Mouse (Mus musculus) forebrain, embryonic 15.5 days (tissue): ENCODE results near the gene Oard1. TPM values are rescaled to one million over a fixed set of nuclear protein-coding genes. Genes with fewer than 3 reads are reported as not detected.

Experiments used
- ATAC-seq: fragments of 200-750 bp; cut with Nextera tagmentation; replicated peaks from 2 replicates; pipeline ENCODE4 v1.8.0; 2017; ENCODE audit warnings: mild to moderate bottlenecking, moderate TSS enrichment, moderate library complexity
- H3K27ac ChIP-seq: fragments of 300-500 bp; sonication (generic); replicated peaks from 2 replicates; pipeline ENCODE4 v1.5.1; 2015; ENCODE audit warnings: mild to moderate bottlenecking, inconsistent platforms
- H3K27me3 ChIP-seq: fragments of 300-500 bp; sonication (generic); 2 replicates; pipeline ENCODE4 v1.6.1; 2015; ENCODE audit warnings: inconsistent platforms
- H3K36me3 ChIP-seq: fragments of 300-500 bp; sonication (generic); 2 replicates; pipeline ENCODE4 v1.6.1; 2015; ENCODE audit warnings: mild to moderate bottlenecking, inconsistent platforms
- H3K4me1 ChIP-seq: fragments of 300-500 bp; sonication (generic); 2 replicates; pipeline ENCODE4 v1.6.1; 2015; ENCODE audit warnings: inconsistent platforms
- H3K4me2 ChIP-seq: fragments of 300-500 bp; sonication (generic); replicated peaks from 2 replicates; pipeline ENCODE4 v1.6.1; 2015; ENCODE audit warnings: mild to moderate bottlenecking, inconsistent platforms
- H3K4me3 ChIP-seq: fragments of 300-500 bp; sonication (generic); 2 replicates; pipeline ENCODE4 v1.5.1; 2015; ENCODE audit warnings: mild to moderate bottlenecking, inconsistent platforms
- H3K9ac ChIP-seq: fragments of 300-500 bp; sonication (generic); replicated peaks from 2 replicates; pipeline ENCODE4 v1.6.1; 2015; ENCODE audit warnings: mild to moderate bottlenecking, inconsistent platforms
- H3K9me3 ChIP-seq: fragments of 300-500 bp; sonication (generic); 2 replicates; pipeline ENCODE4 v1.6.1; 2016; ENCODE audit warnings: inconsistent platforms
- WGBS: fragments of 180-500 bp; shearing (Covaris S2); methylation state at CpG from one replicate; pipeline ENCODE4 v1.1.7; 2015; ENCODE audit warnings: mixed read lengths; 5-methylcytosine and 5-hydroxymethylcytosine counted together
- polyA plus RNA-seq: library from polyadenylated mRNA; unstranded; fragments of >200 nt; fragmentation: Nextera tagmentation; extraction: Ambion mirVana; gene quantifications from 2 replicates; pipeline ENCODE4 v1.2.1, GENCODE M21; 2015

Gene Oard1
- polyA plus RNA-seq, 1 experiment from 2014 or later = 59.0 TPM

DNA sequence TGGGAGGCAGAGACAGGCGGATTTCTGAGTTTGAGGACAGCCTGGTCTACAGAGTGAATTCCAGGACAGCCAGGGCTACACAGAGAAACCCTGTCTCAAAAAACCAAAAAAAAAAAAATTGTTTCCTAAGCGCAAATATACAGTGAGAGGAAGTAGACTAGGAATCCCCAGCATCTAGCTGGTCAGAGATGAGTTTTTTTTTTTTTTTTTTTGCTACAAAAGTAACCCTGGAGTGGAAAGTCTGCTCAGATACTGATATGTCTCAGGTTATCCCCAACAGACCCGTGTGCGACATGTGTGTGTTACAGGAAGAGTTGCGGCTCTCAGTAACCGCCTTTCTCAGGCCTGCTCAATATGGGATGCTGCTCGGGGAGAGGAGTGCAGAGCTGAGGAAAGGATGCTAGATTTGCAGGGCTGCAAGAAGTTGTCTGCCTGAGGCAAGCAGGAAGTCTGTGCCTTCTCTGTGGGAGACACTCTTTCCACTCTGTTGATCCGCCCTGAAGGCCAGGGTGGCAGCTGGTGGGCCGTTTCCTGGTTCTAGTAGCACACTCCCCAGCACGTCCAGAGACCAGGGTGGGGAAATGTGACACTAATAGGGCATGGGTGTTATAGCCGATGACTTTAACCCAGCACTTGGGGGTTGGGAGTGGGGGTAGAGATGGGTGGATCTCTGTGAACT is 18.2 kb downstream of the Oard1 start:
- Histone ChIP-seq H3K4me3 (no peak overlapping the region), H3K4me2 (no peak overlapping the region), H3K9me3 (no peaks in the 10 kb centered on the region), H3K27me3 (no peaks in the 10 kb centered on the region), H3K9ac (no peak overlapping the region), H3K36me3 (no peaks in the 10 kb centered on the region), H3K4me1 (peaks cover 8% of the 10 kb centered on the region), H3K27ac (no peak overlapping the region)
- ATAC-seq = no peak
- WGBS = 76% methylated on average over 11 of the region's 11 CpGs

DNA sequence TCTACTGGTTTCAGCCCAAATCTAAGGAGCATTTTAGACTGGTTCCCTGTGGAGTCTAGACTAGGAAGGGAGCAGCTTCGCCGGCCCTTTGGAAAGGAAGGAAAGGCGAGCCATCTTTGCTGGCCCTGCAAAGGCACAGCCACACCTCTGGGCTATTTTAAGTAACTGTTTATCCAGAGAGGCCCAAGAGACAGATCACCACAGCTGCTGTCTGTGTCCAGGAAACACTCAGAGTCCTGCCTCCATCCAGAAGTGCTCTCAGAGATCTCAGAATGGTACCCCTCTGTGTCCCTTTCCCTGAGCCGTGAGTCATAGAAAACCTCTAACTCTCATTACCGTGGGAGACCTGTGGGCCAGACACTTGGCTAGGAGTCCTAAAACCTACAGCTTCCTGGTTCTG is 20.6 kb downstream of the Oard1 start:
- H3K4me1 ChIP-seq = peaks cover 10% of the 10 kb centered on the region
- no peaks in the 10 kb centered on the region for H3K9me3 ChIP-seq
- no peak overlapping the region for H3K4me3 ChIP-seq
- no peak overlapping the region for H3K4me2 ChIP-seq
- 72% methylated on average over 5 of the region's 5 CpGs for WGBS
- no peak overlapping the region for H3K27ac ChIP-seq
- no peaks in the 10 kb centered on the region for H3K36me3 ChIP-seq
- H3K27me3 ChIP-seq = no peaks in the 10 kb centered on the region
- no peak for ATAC-seq
- no peak overlapping the region for H3K9ac ChIP-seq

DNA sequence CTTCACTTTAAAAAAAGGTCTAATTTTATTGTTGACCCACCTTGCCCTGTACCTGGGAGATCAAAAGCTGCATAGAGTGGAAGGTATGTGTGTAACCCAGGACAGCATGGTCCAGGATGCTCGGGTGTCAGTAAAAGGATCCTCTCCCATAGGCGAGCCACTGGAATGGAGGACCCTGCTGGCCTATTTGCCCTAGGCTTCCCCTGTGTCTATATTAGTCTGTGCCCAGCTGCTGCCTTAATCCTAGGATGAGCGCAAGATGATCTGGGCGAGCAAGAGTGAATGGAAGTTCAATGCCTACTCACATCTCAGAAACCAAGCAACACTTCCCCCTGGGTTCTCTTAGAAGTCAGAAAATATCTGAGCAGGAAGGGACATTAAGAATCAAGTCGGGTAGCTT is 21.2 kb downstream of the Oard1 start:
- Histone ChIP-seq H3K4me1 (peaks cover 4% of the 10 kb centered on the region), H3K4me3 (no peak overlapping the region), H3K9ac (no peak overlapping the region), H3K36me3 (no peaks in the 10 kb centered on the region), H3K4me2 (no peak overlapping the region), H3K27ac (no peak overlapping the region), H3K9me3 (no peaks in the 10 kb centered on the region), H3K27me3 (no peaks in the 10 kb centered on the region)
- 84% methylated on average over 5 of the region's 5 CpGs for WGBS
- ATAC-seq = no peak

DNA sequence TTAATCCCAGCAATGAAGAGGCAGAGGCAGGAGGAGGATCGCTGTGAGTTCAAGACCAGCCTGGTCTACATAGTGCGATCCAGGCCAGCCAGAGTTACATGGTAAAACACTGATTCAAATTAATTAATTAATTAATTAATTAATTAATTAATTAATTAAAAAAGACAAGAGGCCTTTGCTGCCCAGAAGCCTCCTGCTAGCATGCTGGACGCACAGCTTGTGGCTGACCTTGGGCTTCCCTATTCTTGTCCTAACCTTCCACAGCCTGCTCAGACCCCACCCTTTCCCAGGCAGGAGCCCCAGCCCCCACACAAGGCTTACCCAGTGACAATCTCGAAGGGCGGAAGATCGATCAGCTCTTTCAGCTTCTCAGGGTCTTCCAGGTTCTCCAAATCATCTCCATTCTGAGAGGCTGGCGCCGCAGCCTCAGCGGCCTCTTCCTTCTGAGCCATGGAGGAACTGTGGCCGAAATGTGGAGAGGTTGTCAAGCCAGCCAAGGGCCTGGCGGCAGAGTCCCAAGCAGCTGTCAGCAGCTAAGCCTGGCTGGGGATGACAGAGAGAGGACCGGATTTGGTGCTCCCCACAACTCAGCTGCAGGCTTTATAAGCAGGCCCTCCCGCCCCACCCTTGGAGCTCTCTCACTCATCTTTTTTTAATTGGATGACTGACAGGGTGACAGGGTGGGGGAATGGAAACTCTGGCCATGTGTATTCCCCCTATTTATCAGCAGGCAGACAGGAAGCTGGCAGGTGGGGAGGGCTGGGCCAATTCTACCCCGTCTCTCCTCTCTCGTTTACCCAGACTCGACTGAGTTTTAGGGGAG is 22.6 kb downstream of the Oard1 start, which contains the start of gene Apobec2:
TSS of gene Apobec2 (minus strand) at position 773 of the 823 bp plus-strand sequence.
- no peak within 1 kb of the TSS for H3K4me2 ChIP-seq
- H3K4me1 ChIP-seq = peaks cover 5% of the 10 kb centered on the region; the same call in 1 of the 2 replicates
- H3K27ac ChIP-seq = no peak within 1 kb of the TSS
- H3K27me3 ChIP-seq = no peaks in the 10 kb centered on the region
- no peak within 1 kb of the TSS for H3K4me3 ChIP-seq
- 65% methylated on average over 16 of the region's 16 CpGs for WGBS
- no peak within 1 kb of the TSS for H3K9ac ChIP-seq
- ATAC-seq = no peak
- H3K36me3 ChIP-seq = no peaks in the 10 kb centered on the region
- H3K9me3 ChIP-seq = no peaks in the 10 kb centered on the region

DNA sequence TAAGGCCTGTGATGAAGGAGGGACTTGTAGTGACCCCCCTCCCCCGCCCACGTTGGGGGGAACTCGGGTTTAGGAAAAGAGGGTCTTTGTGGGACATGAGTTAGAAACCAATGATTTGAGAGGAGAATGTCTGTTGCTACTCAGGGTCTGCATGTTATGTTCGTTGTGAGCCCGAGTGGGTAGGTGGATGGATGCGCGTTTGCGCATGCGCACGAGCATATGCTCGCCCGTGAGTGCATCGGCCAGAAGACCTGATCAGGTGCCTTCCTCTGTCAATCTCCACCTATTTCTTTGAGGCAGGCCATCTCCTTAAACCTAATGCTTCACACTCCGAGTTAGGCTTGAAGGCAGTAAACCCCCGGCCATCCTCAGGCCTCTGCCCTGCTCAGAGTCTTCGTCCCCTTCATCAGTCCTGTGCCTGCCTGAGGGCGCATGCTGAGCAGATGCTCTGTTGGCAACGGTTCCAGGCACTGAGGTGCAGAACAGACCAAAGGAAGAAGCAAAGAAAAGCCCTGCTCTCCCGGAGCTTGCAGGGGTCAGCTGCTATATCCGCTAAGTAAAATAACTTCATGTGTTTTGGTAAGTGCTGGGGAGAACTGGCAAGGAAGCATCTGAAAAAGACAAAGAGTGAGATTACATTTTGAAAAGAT is 23.3 kb downstream of the Oard1 start:
- Histone ChIP-seq H3K27ac (no peak overlapping the region), H3K4me3 (no peak overlapping the region), H3K9ac (no peak overlapping the region), H3K4me2 (no peak overlapping the region), H3K36me3 (no peaks in the 10 kb centered on the region), H3K4me1 (peaks cover 6% of the 10 kb centered on the region; the same call in 1 of the 2 replicates), H3K27me3 (no peaks in the 10 kb centered on the region), H3K9me3 (no peaks in the 10 kb centered on the region)
- no peak for ATAC-seq
- WGBS = 70% methylated on average over 20 of the region's 20 CpGs

DNA sequence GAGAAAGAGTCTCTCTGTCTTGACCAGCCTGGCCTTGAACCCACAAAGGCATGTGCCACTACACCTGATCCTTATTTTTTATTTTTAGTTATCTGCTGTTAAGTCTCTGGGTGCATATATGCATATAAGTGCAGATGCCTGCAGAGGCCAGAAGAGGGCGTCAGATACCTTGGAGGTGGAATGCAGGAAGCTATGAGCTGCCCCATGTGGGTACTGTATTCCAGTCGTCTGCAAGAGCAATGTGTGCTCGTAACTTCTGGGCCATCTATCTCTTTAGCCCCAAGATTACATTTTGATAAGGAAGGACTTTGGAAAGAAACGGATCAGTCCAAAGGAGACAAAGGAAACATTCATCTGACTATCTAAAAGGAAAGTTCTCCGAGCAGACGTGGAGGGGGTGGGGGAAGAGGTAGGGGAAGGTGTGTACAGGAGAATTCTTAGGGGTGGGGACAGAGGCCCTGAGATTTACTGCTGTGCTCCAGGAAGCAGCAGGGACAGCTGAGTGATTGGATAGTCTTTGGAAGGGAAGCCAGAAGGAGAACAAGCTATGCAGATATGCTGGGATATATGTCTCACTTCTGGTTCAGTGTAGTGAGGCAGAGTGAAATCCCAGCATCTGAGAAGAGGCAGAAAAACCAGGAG is 24.0 kb downstream of the Oard1 start:
- Histone ChIP-seq H3K4me2 (no peak overlapping the region), H3K27ac (no peak overlapping the region), H3K4me3 (no peak overlapping the region), H3K27me3 (no peaks in the 10 kb centered on the region), H3K4me1 (peaks cover 6% of the 10 kb centered on the region; the same call in 1 of the 2 replicates), H3K9me3 (no peaks in the 10 kb centered on the region), H3K36me3 (no peaks in the 10 kb centered on the region), H3K9ac (no peak overlapping the region)
- ATAC-seq = no peak
- WGBS = 75% methylated on average over 6 of the region's 6 CpGs

DNA sequence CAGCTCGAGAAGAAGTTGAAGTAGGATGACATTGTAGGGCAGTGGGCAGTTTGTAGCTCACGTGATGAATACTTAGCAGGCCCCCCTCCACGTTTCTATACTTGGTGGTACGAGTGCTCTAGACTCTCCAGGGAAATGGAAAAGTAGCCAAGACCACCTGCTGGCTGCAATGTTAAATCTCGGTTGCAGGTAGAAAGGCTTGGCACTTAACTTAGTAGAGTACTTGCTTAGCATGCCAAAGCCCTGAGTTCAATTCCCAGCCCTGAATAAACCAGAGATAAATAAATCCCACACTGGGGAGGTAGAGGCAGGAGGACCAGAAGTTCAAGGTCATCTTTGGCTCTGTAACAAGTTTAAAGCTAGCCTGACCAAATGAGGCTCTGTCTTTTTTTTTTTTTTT is 24.7 kb downstream of the Oard1 start:
- Histone ChIP-seq H3K36me3 (no peaks in the 10 kb centered on the region), H3K9ac (no peak overlapping the region), H3K4me3 (no peak overlapping the region), H3K4me1 (peaks cover 6% of the 10 kb centered on the region; the same call in 1 of the 2 replicates), H3K9me3 (no peaks in the 10 kb centered on the region), H3K27ac (no peak overlapping the region), H3K4me2 (no peak overlapping the region), H3K27me3 (no peaks in the 10 kb centered on the region)
- 76% methylated on average over 5 of the region's 5 CpGs for WGBS
- no peak for ATAC-seq

DNA sequence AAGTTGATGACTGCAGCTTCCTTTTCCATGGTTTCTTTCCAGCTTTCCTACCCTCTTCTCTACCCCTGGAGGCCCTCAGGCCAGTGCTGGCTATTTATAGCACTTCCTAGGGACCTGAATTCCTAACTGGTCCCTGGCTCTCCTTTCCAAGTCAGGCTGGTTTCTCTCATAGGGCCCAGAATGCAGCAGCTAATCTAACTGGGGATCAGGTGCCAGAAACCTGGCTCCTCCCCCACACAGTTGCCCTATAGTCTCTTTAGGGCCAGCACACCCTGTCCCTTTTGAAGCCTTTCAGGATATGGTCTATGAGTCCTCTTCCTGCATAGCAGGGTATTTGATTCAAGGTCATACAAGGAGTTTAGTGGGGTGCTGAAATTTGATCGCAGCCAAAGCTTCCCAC is 26.7 kb downstream of the Oard1 start:
- no peak overlapping the region for H3K27ac ChIP-seq
- H3K4me3 ChIP-seq = no peak overlapping the region
- H3K4me1 ChIP-seq = peaks cover 6% of the 10 kb centered on the region; the same call in 1 of the 2 replicates
- no peak overlapping the region for H3K4me2 ChIP-seq
- 44% methylated on average over 1 of the region's 1 CpGs for WGBS
- no peaks in the 10 kb centered on the region for H3K36me3 ChIP-seq
- no peak for ATAC-seq
- no peaks in the 10 kb centered on the region for H3K27me3 ChIP-seq
- H3K9ac ChIP-seq = no peak overlapping the region
- no peaks in the 10 kb centered on the region for H3K9me3 ChIP-seq

DNA sequence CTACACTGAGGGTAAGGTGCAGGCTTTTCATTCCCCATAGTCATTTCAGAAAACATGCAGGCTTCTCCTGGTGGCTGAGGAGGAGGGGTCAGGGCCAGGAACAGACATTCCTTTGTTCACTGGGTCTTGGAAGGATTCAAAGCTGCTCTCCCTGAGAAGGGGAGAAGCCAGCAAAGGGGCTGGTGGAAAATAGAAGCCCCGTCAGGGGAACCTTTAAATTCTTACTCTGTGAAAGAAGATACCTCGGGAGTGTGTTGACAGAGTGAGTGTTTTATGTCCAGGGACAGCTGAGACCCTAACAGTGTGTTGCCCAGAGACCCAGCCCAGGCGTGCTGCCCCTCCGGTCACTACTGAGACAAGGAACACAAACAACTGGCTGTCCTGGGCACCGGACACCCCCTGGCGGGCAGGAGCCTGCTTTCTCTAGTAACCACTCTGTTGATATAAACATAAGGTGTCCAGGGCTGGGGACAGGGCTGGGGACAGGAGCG is 27.7 kb downstream of the Oard1 start:
- no peak overlapping the region for H3K4me2 ChIP-seq
- WGBS = 25% methylated on average over 7 of the region's 7 CpGs
- peak; percentile 36; the same call in 1 of the 2 replicates for ATAC-seq

DNA sequence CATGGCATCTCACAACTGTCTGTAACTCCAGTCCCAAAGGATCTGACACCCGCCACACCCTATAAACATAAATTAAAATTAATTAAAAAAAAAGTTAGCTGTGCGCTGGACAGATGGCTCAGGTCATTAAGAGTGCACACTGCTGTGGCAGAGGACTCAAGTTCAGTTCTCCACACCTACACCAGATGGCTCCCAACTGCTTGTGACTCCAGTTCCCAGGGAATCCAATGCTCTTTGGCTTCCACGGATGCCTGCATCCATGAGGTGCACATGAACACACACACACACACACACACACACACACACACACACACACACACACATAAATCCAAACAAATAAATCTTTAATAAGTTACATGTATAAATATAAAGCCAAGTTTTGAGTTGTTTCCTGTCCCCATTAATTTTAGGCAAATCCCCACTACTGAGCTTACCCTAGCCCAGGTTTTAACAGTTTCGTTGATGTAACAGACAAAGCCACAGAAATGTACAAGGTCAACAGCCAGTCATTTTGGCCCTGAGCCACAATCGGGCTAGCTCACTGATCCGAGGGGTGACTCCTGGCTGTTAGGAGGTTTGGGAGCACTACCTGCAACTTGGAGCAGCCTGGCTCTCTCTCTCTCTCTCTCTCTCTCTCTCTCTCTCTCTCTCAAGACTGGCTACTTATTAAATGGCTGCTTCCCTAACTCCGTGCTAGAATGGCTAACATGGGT is 33.1 kb downstream of the Oard1 start:
- 66% methylated on average over 7 of the region's 7 CpGs for WGBS
- Histone ChIP-seq H3K9me3 (no peaks in the 10 kb centered on the region), H3K9ac (no peak overlapping the region), H3K4me3 (no peak overlapping the region), H3K27ac (no peak overlapping the region), H3K4me2 (no peak overlapping the region), H3K4me1 (no peaks in the 10 kb centered on the region), H3K36me3 (no peaks in the 10 kb centered on the region), H3K27me3 (no peaks in the 10 kb centered on the region)
- ATAC-seq = no peak

More for the DNA sequence above, 27.7 kb downstream of the Oard1 start:
- H3K9me3 ChIP-seq = no peaks in the 10 kb centered on the region
- no peaks in the 10 kb centered on the region for H3K36me3 ChIP-seq
- peaks cover 6% of the 10 kb centered on the region; the same call in 1 of the 2 replicates for H3K4me1 ChIP-seq
- no peak overlapping the region for H3K27ac ChIP-seq
- no peak overlapping the region for H3K9ac ChIP-seq
- no peaks in the 10 kb centered on the region for H3K27me3 ChIP-seq
- H3K4me3 ChIP-seq = no peak overlapping the region

DNA sequence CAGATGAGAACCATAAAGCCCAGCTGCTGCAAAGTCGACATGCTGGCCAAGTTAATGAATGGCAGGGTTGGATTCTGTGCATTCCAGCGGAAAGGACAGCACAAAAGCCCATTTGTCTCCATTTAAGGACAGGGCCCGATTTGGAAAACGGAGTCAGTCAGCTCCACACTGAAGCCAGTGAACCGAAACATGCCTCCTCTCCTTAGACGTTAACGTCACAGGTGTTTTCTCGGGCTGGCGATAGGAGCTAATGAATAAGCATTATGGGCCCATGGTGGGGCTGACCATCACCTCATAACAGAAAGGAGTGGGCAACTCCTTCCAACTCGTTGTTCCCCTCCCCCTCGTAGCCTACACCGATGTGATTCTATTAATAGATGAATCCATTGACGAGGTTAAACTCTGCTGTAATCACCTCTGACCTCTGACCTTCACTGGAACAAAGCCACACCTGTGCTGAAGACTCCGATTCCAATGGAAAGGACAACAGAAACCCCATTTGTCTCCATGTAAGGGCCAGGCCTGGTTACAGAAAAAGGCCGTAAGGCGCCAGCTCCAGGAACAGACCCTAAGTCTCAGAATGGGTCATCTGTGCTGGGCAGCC is 33.8 kb downstream of the Oard1 start:
- ATAC-seq = no peak
- no peaks in the 10 kb centered on the region for H3K9me3 ChIP-seq
- no peak overlapping the region for H3K4me2 ChIP-seq
- no peaks in the 10 kb centered on the region for H3K4me1 ChIP-seq
- no peak overlapping the region for H3K4me3 ChIP-seq
- H3K9ac ChIP-seq = no peak overlapping the region
- no peaks in the 10 kb centered on the region for H3K27me3 ChIP-seq
- no peak overlapping the region for H3K27ac ChIP-seq
- H3K36me3 ChIP-seq = no peaks in the 10 kb centered on the region
- WGBS = 46% methylated on average over 16 of the region's 16 CpGs
